Mouse (Mus musculus) stomach, embryonic 16.5 days (tissue): Measurements from ENCODE around the gene Gripap1. TPM values are rescaled to one million over a fixed set of nuclear protein-coding genes. Genes with fewer than 3 reads are reported as not detected.
"Not testable (repeated sequence)": the region's sequence is repeated elsewhere in the genome, so short reads cannot be mapped to it uniquely, and the experiment has no call there.

ENCODE experiments used
- ATAC-seq: fragments of 200-750 bp; cut with Nextera tagmentation; 2 replicates; pipeline ENCODE4 v1.8.0; 2017; ENCODE audit warnings: moderate number of reproducible peaks, moderate TSS enrichment; ENCODE audit not compliant: insufficient read depth, low FRiP score
- H3K27ac ChIP-seq: fragments of 300-500 bp; sonication (generic); 2 replicates; pipeline ENCODE4 v1.5.1; 2014; ENCODE audit warnings: low read length
- H3K27me3 ChIP-seq: fragments of 300-500 bp; sonication (generic); 2 replicates; pipeline ENCODE4 v1.6.1; 2014; ENCODE audit warnings: low read length, control low read depth, mixed read lengths; ENCODE audit not compliant: control insufficient read depth, insufficient read depth
- H3K36me3 ChIP-seq: fragments of 300-500 bp; sonication (generic); 2 replicates; pipeline ENCODE4 v1.6.1; 2014; ENCODE audit warnings: low read length; ENCODE audit not compliant: control insufficient read depth, insufficient read depth
- H3K4me1 ChIP-seq: fragments of 300-500 bp; sonication (generic); 2 replicates; pipeline ENCODE4 v1.6.1; 2014; ENCODE audit warnings: low read length, control low read depth, mixed read lengths; ENCODE audit not compliant: control insufficient read depth, insufficient read depth
- H3K4me2 ChIP-seq: fragments of 300-500 bp; sonication (generic); 2 replicates; pipeline ENCODE4 v1.6.1; 2014; ENCODE audit warnings: low read depth, low read length, mixed read lengths
- H3K4me3 ChIP-seq: fragments of 300-500 bp; sonication (generic); replicated peaks from 2 replicates; pipeline ENCODE4 v1.5.1; 2014; ENCODE audit warnings: mild to moderate bottlenecking, low read length
- H3K9ac ChIP-seq: fragments of 300-500 bp; sonication (generic); 2 replicates; pipeline ENCODE4 v1.6.1; 2014; ENCODE audit warnings: low read length
- H3K9me3 ChIP-seq: fragments of 300-500 bp; sonication (generic); replicated peaks from 2 replicates; pipeline ENCODE4 v1.6.1; 2016; ENCODE audit warnings: low read length, control low read depth; ENCODE audit not compliant: control insufficient read depth
- WGBS: fragments of 180-500 bp; shearing (Covaris S2); extraction: QIAGEN DNeasy Blood & Tissue Kit; methylation state at CpG from one replicate; pipeline ENCODE4 v1.1.7; 2014; 5-methylcytosine and 5-hydroxymethylcytosine counted together
- polyA plus RNA-seq: library from polyadenylated mRNA; unstranded; fragments of >200 nt; fragmentation: Nextera tagmentation; extraction: Ambion mirVana; gene quantifications from 2 replicates; pipeline ENCODE4 v1.2.1, GENCODE M21; 2015

The Gripap1 gene
- 42.4 and 47.8 TPM in 2 replicates for polyA plus RNA-seq

GRCm38 (mm10) chrX:7789542-7790136 is at the start of gene Gripap1:
Gene Gripap1 (plus strand): TSS chrX:7789765.
- Histone ChIP-seq H3K4me2 (peak within 1 kb of the TSS; percentile 68), H3K9ac (peak within 1 kb of the TSS; percentile 59), H3K36me3 (no peaks in the 10 kb centered on the region), H3K4me1 (0 out of 2 replicates have a peak, but pooled peaks cover 3% of the 10 kb centered on the region), H3K27ac (peak within 1 kb of the TSS; percentile 27), H3K9me3 (no peaks in the 10 kb centered on the region), H3K4me3 (peak within 1 kb of the TSS; percentile 66), H3K27me3 (no peaks in the 10 kb centered on the region)
- 15% methylated on average over 24 of the region's 24 CpGs for WGBS
- peak; percentile 91 for ATAC-seq

GRCm38 (mm10) chrX:7740082-7740819 is 49.3 kb upstream of the Gripap1 start:
- H3K9ac ChIP-seq: peak overlapping the region; percentile 7; the same call in 1 of the 2 replicates
- ATAC-seq: peak; percentile 78
- 43% methylated on average over 10 of the region's 10 CpGs for WGBS
- H3K4me3 ChIP-seq: peak overlapping the region; percentile 33
- no peaks in the 10 kb centered on the region; the same call in 1 of the 2 replicates for H3K36me3 ChIP-seq
- no peaks in the 10 kb centered on the region for H3K9me3 ChIP-seq
- no peaks in the 10 kb centered on the region for H3K27me3 ChIP-seq
- H3K4me1 ChIP-seq: no peaks in the 10 kb centered on the region
- peak overlapping the region; percentile 87 for H3K27ac ChIP-seq
- peak overlapping the region; percentile 29 for H3K4me2 ChIP-seq

GRCm38 (mm10) chrX:7741103-7741502 is 48.5 kb upstream of the Gripap1 start:
- 57% methylated on average over 5 of the region's 5 CpGs for WGBS
- peak; percentile 38; the same call in 1 of the 2 replicates for ATAC-seq

GRCm38 (mm10) chrX:7743470-7743869 is 46.1 kb upstream of the Gripap1 start:
- no peak overlapping the region for H3K9ac ChIP-seq
- WGBS: 47% methylated on average over 5 of the region's 5 CpGs
- H3K4me3 ChIP-seq: no peak overlapping the region
- no peaks in the 10 kb centered on the region for H3K9me3 ChIP-seq
- H3K27me3 ChIP-seq: no peaks in the 10 kb centered on the region
- H3K4me1 ChIP-seq: no peaks in the 10 kb centered on the region
- ATAC-seq: no peak
- H3K4me2 ChIP-seq: no peak overlapping the region
- no peak overlapping the region for H3K27ac ChIP-seq
- H3K36me3 ChIP-seq: no peaks in the 10 kb centered on the region

More at GRCm38 (mm10) chrX:7741103-7741502, 48.5 kb upstream of the Gripap1 start:
- Histone ChIP-seq H3K9ac (peak overlapping the region; percentile 7; the same call in 1 of the 2 replicates), H3K4me2 (peak overlapping the region; percentile 27), H3K9me3 (no peaks in the 10 kb centered on the region), H3K4me3 (peak overlapping the region; percentile 33), H3K27ac (peak overlapping the region; percentile 87), H3K27me3 (no peaks in the 10 kb centered on the region), H3K4me1 (no peaks in the 10 kb centered on the region), H3K36me3 (no peaks in the 10 kb centered on the region)

- no peak overlapping the region for H3K27ac ChIP-seq
- H3K4me3 ChIP-seq: no peak overlapping the region
- no peaks in the 10 kb centered on the region for H3K36me3 ChIP-seq
- no peak overlapping the region for H3K4me2 ChIP-seq
- H3K27me3 ChIP-seq: no peaks in the 10 kb centered on the region
- H3K4me1 ChIP-seq: no peaks in the 10 kb centered on the region; the same call in 1 of the 2 replicates
- no peak for ATAC-seq
- H3K9ac ChIP-seq: no peak overlapping the region
- H3K9me3 ChIP-seq: no peaks in the 10 kb centered on the region
- WGBS: 58% methylated on average over 1 of the region's 1 CpGs
These were observed 44.6 kb upstream of the Gripap1 start for GRCm38 (mm10) chrX:7744940-7745339.

- Histone ChIP-seq H3K27ac (no peak overlapping the region), H3K4me3 (no peak overlapping the region), H3K9me3 (no peaks in the 10 kb centered on the region), H3K9ac (no peak overlapping the region), H3K27me3 (no peaks in the 10 kb centered on the region), H3K4me2 (no peak overlapping the region), H3K36me3 (no peaks in the 10 kb centered on the region), H3K4me1 (no peaks in the 10 kb centered on the region; the same call in 1 of the 2 replicates)
- WGBS: 69% methylated on average over 8 of the region's 8 CpGs
- ATAC-seq: no peak
These were observed 44.1 kb upstream of the Gripap1 start for GRCm38 (mm10) chrX:7745429-7745828.

GRCm38 (mm10) chrX:7750432-7751116 is 39.0 kb upstream of the Gripap1 start, which contains the start of gene Ccdc120:
Gene Ccdc120 (minus strand): TSS chrX:7750905.
- H3K4me1 ChIP-seq: no peaks in the 10 kb centered on the region; the same call in 1 of the 2 replicates
- H3K9me3 ChIP-seq: no peaks in the 10 kb centered on the region
- H3K36me3 ChIP-seq: no peaks in the 10 kb centered on the region
- peak within 1 kb of the TSS; percentile 51 for H3K4me2 ChIP-seq
- peak within 1 kb of the TSS; percentile 60 for H3K4me3 ChIP-seq
- ATAC-seq: peak; percentile 83; the same call in 1 of the 2 replicates
- no peaks in the 10 kb centered on the region for H3K27me3 ChIP-seq
- WGBS: 13% methylated on average over 44 of the region's 56 CpGs
- peak within 1 kb of the TSS; percentile 74 for H3K9ac ChIP-seq
- no peak within 1 kb of the TSS for H3K27ac ChIP-seq

- H3K27me3 ChIP-seq, H3K4me1 ChIP-seq, H3K36me3 ChIP-seq, ATAC-seq, H3K4me2 ChIP-seq, H3K27ac ChIP-seq, H3K9ac ChIP-seq, H3K9me3 ChIP-seq, H3K4me3 ChIP-seq: not testable (repeated sequence)
- WGBS: 22% methylated on average over 3 of the region's 3 CpGs
These were observed 35.9 kb upstream of the Gripap1 start for GRCm38 (mm10) chrX:7753627-7754026.
